Mouse (Mus musculus) splenic B cell, adult 2 months (primary cell): ENCODE measurements around the gene Ripor3.

Experiments used
- DNase-seq: peaks from one replicate; pipeline ENCODE4 v3.0.0-alpha.2; 2011; ENCODE audit warnings: low read depth, low spot score
- H3K27me3 ChIP-seq: 2 replicates; pipeline ENCODE4 v1.6.1; 2012; ENCODE audit warnings: mild to moderate bottlenecking, low read length, moderate library complexity, mixed read lengths; ENCODE audit not compliant: control insufficient read depth, poor library complexity, insufficient read depth, severe bottlenecking
- H3K36me3 ChIP-seq: 2 replicates; pipeline ENCODE4 v1.6.1; 2012; ENCODE audit warnings: mild to moderate bottlenecking, low read length, moderate library complexity, mixed read lengths; ENCODE audit not compliant: control insufficient read depth, poor library complexity, insufficient read depth, severe bottlenecking

Gene Ripor3

DNA sequence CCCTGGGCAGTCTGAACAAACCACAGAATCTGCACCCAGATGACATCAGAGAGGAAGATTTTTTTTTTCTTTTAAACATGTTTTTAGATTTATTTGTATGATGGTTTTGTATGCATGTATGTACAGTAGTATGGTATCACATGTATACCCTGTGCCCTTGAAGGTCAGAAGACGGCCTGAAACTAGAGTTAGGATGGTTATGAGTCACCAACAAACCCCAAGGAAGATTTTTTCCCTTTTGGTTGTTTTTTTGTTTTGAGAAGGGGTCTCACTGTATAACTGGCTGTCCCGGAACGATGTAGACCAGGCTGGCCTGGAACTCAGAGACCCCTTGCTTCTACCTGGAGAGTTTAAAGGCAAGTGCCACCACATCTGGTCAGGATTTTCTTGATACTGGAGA is 79.4 kb downstream of the Ripor3 start:
- Histone ChIP-seq H3K36me3 (no peaks in the 10 kb centered on the region), H3K27me3 (no peaks in the 10 kb centered on the region)
- no peak for DNase-seq
